Mouse (Mus musculus): ENCODE results near the gene Dctn3.

DNA sequence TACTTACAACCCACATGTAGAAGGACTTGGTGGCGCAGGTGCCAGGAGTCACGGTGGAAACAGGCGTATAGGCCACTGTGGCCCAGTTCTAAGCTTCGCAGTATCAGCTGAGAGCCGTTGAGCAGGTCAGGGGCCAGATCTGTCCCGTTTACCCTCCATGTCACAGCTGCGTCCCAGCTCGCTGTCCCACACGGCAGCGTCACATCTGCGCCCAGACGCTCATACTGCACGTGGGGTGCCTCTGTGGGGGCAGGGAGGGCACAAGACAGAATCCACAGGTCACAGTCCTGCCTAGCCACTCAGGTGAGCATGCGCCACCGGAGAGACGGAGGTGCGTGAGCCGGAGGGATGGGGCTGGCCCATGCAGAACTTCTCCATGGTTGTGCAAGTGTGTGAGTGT lies 52.1 kb downstream of the Dctn3 start:
- TF ChIP-seq CTCF (IDR thresholded peaks at IDR 0.05; ENCODE audit: control insufficient read depth, insufficient read depth, insufficient replicate concordance, low read depth, low read length) (no peak), POLR2A (IDR thresholded peaks at IDR 0.05; ENCODE audit: control insufficient read depth, low read depth, low read length) (no peak)

Measured in testis, adult 2 months (tissue).